Mouse (Mus musculus) lung, postnatal 4 days (tissue): ENCODE measurements around the gene Vpreb1.

Experiments
- DNase-seq, 2 experiments: peaks; one replicate each; pipeline ENCODE4 v3.0.0; 2021

Gene Vpreb1

DNA sequence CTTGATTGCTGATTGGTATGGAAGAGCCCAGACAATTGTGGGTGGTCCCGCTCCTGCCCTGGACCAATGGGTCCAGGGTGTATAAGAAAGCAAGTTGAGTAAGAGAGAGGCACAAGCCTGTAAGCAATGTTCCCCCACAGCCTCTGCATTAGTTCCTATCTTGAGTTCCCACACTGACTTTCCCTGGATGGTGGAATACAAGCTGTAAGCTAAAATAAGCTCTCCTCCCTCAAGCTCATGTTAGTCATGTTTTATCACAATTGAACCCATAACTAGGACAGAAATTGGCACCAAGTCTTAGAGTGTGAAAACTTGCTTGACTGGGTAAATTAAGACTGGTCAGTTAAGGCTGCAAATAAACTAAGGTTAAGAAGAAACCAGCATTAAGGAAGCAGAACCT lies 15.1 kb downstream of the Vpreb1 start:
- no peak for DNase-seq

DNA sequence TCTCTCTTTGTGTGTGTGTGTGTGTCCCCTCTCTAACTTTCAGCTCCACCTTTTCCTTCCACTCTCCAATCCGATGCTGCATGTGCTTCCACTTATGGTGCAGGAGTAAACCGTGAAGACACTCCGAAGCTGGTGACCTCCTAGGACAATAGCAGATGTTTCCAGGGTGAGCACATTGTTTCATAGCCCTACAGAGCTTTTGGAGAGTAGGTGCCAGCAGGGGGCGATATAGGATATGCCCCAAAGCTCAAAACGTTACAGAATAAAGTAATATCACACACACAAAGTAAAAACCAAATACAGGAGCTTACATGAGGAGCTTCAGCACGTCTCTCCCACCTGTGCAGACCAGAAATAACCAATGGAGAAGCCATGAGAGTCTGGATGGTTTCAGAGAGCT lies 15.8 kb downstream of the Vpreb1 start:
- DNase-seq = peak; percentile 38 to 77

DNA sequence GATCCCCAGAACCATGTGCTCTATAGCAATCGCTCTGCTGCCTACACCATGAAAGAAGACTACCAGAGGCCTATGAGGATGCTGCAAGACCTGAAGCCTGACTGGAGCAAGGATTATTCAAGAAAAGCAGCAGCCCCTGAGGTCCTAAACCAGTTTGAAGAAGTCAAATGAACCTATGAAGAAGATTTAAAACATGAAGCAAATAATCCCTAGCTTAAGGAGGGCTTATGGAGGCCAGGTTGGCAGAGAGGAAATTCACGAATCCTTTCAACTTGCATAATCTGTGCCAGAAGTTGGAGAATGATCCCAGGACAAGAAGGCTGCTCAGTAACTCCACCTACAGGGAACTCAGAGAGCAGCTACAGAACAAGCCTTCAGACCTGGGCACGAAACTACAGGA lies 18.2 kb downstream of the Vpreb1 start:
- DNase-seq = no peak

DNA sequence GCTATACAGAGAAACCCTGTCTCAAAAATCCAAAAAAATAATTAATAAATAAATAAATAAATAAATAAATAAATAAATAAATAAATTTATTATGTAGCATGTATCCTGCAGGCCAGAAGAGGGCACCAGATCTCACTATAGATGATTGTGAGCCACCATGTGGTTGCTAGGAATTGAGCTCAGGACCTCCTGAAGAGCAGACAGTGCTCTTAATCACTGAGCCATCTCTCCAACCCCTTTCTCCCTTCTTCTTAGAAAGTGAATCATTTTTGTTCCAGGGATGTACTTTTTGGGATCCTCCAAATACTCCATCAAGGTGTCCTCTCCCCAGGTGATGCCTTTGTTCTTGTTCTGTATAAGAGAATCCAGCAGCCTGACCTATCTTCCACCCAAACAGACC lies 21.4 kb downstream of the Vpreb1 start:
- DNase-seq = no peak

DNA sequence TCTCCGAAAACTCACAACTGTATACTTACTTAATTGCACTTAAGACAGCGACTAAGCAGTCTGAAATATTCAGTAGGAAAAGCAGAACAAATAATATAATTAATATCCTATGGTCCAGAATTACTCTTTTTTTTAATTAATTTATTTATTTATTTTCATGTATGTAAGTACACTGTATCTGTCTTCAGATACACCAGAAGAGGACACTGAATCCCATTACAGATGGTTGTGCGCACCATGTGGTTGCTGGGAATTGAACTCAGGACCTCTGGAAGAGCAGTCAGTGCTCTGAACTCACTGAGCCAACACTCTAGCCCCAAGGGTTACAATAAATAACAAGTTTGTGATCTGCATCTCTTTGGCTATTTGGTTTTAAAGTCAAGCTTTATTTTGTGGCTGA lies 41.0 kb downstream of the Vpreb1 start:
- DNase-seq = no peak

DNA sequence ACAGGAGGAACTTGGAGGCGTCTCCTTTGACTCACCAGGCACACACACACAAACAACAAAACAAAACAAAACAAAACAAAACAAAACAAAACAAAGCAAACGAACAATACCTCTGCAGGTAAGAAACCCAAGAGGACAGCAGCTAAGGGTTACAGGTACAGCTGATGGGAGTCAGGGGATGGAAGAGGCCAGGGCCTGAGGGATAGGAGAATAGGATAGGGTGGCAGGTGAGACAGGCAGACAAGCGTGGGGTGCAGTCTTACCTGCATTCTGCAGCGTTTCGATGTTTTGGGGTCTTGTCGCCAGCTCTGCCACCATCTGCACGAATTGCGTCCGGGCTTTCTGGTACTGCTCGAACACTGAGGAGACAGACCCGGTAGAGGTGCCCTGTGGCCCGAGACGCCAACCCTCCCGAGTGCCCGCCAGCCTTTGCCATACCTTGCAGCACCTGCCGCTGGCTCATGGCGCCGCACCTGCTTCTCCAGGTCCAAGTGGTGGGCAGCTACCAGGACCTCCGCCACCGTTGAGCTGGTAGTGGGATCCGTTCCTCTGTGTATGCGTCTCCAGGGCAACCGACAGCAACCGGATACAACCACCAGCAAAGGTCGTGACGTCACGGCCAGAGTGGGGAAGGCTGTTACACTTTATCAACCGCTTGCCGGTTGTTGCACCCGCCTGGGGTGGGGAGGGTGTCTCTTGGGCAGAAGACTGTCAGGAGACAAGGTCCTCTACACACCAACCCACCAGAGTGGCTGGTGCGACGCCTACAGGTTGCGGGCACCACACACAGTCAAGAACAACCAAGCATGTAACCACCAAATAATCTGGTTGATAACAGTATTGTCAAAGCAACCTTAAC lies 41.7 kb downstream of the Vpreb1 start, which contains the start of gene Spag6l:
TSS of gene Spag6l (minus strand) at position 700 of the 859 bp plus-strand sequence.
- peak; percentile 31 to 50 for DNase-seq

DNA sequence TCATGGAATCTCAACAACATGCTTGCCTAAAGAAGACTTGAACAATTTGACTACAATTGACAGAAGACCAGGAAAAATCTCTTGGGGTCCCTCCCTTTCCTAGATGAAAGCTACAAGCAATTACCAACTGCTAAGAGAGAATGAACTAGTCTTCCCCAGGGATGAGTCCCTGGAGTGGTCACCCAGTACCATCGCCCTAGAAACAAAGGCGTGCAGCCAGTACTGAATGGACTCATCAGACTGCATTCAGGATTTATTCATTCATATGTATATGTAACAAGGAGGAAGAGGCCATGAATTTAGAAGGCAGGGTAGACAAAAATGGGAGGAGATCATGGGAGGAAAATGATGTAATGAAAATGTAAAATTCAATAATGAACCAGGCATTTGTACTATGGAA lies 44.4 kb downstream of the Vpreb1 start:
- DNase-seq = no peak

DNA sequence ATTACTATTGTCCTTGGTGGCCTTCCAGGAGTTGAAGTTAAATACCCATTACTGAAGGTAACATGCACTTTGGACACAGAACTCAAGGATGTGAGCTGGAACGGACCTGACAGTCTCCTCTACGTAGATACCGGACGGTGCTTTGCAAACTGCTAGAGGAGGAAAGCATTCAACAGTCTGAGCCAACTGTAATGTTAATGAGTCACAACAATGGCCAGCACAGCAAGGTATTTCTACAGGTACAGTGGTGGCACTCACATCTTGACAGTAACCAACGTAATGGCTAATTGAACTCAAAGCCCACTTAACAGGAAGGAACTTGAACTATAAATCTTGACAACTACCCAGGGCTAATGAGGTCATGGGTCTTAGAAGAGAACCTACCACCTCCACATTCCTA lies 45.2 kb downstream of the Vpreb1 start:
- no peak for DNase-seq
